Mouse (Mus musculus): ENCODE measurements around the gene Pygb. TPM values are rescaled to one million over a fixed set of nuclear protein-coding genes. Genes with fewer than 3 reads are reported as not detected.

Gene Pygb
- total RNA-seq, 2 experiments from 2014 or later = 8.5 to 24.0 TPM

DNA sequence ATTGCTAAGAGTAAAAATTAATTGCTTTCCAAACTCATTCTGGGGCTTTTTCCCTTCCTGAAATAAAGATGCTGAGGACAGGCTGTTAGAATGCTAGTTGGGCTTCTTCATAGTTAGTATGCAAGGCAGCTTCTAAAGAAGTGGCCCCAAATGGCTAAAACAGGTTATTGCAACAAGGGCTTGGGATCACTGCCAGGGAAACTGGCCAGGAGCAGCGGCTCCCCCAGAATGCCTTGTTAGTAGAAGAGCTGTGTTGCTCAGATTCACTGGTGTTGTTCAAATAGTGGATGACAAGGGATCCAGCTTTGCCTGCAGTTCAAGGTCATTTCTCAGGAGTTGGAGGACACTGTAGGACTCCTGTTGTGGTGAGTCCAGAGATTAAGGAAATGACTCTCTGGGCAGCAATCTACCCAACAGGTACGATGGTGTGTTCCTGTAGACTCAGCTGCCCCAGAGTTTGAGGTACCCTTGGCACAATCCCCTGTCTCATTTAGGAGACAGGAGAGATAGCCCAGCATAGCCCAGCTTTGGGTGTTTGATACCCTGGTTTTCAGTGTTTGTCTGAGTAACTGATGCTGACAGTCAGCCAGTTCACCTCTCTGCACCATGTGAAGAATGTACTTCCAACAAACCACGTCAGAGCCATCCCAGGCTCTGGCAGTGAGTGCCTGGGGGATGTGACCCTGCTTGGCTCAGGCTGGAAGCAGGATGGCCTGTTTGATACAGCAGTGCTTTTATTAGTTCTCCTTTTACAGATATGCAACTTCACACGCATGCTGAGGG, 2.4 kb downstream of the Pygb start:
- ATAC-seq (replicated peaks; ENCODE audit: poor library complexity) = peak; percentile 21; the same call in 1 of the 2 replicates

DNA sequence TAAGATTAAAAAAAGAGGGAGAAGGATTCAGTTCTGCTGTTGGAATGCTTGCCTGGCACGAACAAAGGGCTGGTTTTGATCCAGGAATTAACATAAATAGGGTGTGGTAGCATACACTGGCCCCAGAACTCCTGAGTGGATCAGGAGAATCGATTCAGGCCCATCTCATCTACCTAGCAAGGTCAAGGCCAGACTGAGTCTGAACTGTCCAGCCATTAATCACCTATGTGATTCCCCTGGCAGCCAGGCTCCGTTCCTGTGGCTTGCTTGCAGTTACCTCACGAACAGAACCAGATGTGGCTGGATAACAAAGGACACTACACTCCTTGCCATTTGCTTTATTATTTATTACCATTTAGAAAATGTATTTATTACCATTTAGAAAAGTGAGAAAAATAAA, 6.8 kb downstream of the Pygb start:
- no peak for ATAC-seq (replicated peaks; ENCODE audit: poor library complexity)

GRCm38 (mm10) chr2:150798084-150798483, 11.5 kb downstream of the Pygb start:
- ATAC-seq (replicated peaks; ENCODE audit: poor library complexity) = no peak

DNA sequence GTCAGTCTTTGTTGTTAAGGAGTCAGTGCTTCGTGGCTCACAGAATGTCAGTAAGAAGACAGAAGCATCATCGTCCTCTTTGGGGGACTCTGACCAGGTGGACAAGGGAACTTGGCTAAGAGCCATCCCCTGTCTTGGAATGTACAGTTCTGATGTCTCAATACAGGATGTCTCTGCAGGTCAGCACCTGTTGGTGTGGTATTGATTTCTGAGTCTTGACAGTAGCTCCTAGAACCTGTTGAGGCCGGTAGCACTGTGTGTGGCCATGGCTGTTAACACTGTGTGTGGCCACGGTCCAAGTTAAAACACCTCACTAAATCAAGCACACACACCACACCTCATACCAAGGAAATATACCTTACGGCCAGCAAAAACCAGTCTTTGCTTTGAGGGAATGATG, 14.1 kb downstream of the Pygb start:
- ATAC-seq (replicated peaks; ENCODE audit: poor library complexity) = no peak

- ATAC-seq (replicated peaks; ENCODE audit: poor library complexity) = peak; percentile 91
These were observed 16.5 kb downstream of the Pygb start for GRCm38 (mm10) chr2:150803035-150803434.

- no peak for ATAC-seq (replicated peaks; ENCODE audit: poor library complexity)
These were observed 21.8 kb downstream of the Pygb start for GRCm38 (mm10) chr2:150808381-150808780.

DNA sequence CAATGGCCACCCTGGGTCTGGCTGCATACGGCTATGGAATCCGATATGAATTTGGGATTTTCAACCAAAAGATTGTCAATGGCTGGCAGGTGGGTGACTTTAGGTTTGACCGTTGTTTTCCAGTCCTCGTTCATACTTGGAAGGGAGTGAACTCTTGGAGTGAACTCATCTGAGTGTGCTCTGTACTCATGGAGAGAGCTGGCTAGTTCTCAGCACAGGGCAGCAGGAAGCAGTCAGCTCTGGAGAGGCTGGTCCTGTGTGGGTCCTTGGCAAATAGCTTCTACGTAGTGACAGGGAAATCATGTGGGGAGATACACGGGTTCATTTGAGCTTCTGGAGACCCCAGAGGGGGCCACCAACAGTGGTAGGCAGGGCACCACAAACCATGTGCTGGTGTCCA, 22.3 kb downstream of the Pygb start:
- no peak for ATAC-seq (replicated peaks; ENCODE audit: poor library complexity)

- ATAC-seq (replicated peaks; ENCODE audit: poor library complexity) = peak; percentile 83
These were observed 24.1 kb downstream of the Pygb start for GRCm38 (mm10) chr2:150810603-150811002.

GRCm38 (mm10) chr2:150812816-150813215, 26.3 kb downstream of the Pygb start:
- ATAC-seq (replicated peaks; ENCODE audit: poor library complexity) = no peak

- no peak for ATAC-seq (replicated peaks; ENCODE audit: poor library complexity)
These were observed 30.3 kb downstream of the Pygb start for GRCm38 (mm10) chr2:150816676-150817402.

- no peak for ATAC-seq (replicated peaks; ENCODE audit: poor library complexity)
These were observed 32.2 kb downstream of the Pygb start for GRCm38 (mm10) chr2:150818742-150819141.

GRCm38 (mm10) chr2:150820720-150821119, 34.2 kb downstream of the Pygb start:
- ATAC-seq (replicated peaks; ENCODE audit: poor library complexity) = peak; percentile 63

- ATAC-seq (replicated peaks; ENCODE audit: poor library complexity) = peak; percentile 68
These were observed 36.5 kb downstream of the Pygb start for GRCm38 (mm10) chr2:150822987-150823386.

DNA sequence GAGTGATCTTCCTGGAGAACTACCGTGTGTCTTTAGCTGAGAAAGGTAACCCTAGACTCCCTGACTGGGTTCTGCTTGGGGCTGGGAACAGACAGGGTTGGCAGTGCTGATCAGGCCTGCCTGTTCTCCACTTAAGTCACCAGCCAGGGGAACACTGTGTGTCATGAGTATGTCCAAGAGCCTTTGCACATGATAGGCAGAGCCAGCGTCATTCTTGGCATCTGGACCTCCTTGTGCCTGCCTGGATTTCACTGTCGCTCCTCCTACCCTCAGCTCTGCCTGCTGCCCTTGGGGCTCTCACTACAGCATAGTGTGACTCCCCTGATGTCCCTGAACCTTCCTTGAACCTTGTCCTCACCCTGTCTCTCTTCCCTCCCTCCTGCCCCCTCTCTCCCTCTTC, 39.9 kb downstream of the Pygb start:
- no peak for ATAC-seq (replicated peaks; ENCODE audit: poor library complexity)

GRCm38 (mm10) chr2:150828164-150828563, 41.6 kb downstream of the Pygb start:
- ATAC-seq (replicated peaks; ENCODE audit: poor library complexity) = peak; percentile 18; the same call in 1 of the 2 replicates

GRCm38 (mm10) chr2:150828654-150829053, 42.1 kb downstream of the Pygb start:
- no peak for ATAC-seq (replicated peaks; ENCODE audit: poor library complexity)

GRCm38 (mm10) chr2:150830011-150830410, 43.5 kb downstream of the Pygb start:
- no peak for ATAC-seq (replicated peaks; ENCODE audit: poor library complexity)

DNA sequence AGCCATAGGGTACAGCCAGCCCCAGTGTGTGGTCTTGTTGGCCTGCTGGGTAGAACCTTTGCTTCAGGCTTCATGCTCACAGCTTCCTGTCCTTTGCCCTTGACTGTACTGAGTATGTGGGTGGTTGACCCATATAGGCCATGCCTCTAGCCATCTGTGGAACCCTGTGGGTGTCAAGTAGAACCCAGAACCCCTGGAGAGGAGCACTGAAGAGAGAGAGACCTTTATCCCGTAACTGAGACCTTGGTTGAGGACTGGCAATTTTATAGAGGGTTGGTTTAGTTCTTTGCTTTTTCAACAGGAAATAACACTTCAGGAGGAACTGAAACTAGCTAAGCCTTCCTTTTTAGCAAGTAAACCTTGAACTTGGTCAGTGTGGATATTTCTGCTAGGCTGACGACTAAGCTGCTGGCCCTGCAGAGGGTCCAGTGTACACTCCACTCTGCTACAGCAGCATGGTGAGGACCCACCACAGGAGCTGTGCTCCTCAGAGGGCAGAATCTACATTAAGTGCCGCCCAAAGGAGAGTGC, 44.4 kb downstream of the Pygb start:
- ATAC-seq (replicated peaks; ENCODE audit: poor library complexity) = peak; percentile 56

DNA sequence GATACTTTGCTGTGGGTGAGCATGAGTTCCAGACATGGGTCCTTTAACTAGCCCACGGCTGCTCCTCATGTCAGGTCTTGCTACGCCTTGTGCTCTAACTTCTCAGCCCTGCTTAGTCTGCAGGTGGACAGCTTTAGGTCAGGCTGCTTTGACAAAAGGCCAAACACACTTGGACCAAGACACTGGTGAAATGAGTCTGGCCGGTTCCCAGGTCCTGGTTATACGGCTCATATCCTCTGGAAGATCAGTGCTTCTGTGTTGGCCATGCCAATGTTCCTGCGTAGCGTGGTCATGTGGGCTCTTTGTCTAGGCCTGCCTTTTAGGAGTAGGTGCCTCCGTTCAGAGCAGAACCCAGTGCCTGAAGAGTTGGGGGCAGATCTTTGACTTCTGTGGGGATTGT, 45.5 kb downstream of the Pygb start:
- ATAC-seq (replicated peaks; ENCODE audit: poor library complexity) = no peak

DNA sequence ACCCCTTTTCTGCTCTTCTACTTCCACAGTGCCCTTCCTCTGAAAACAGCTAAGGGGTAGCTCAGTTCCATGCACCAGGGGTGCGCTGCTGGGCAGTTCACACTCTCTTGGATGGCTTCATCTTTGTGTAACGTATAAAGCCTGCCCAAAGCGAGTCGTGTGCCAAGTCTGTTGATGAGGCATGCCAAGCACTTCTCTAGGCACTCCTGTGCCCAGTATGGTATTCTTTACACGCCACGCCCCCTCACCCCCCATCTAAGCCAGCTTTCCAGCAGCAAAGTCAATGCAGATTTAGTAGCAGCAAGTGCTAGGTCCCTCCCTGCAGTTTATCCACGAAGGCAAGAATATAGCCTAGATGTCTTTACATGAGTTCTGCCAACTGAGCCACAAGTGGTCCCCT, 48.1 kb downstream of the Pygb start:
- no peak for ATAC-seq (replicated peaks; ENCODE audit: poor library complexity)

GRCm38 (mm10) chr2:150835975-150836374, 49.4 kb downstream of the Pygb start:
- no peak for ATAC-seq (replicated peaks; ENCODE audit: poor library complexity)

- no peak for ATAC-seq (replicated peaks; ENCODE audit: poor library complexity)
These were observed 50.4 kb downstream of the Pygb start for GRCm38 (mm10) chr2:150836906-150837305.
